Mouse (Mus musculus): ENCODE data around the gene Ngly1. TPM values are rescaled to one million over a fixed set of nuclear protein-coding genes. Genes with fewer than 3 reads are reported as not detected.
A peak's percentile ranks its signal among the peaks of the same experiment; 100 is the strongest.

Ngly1 gene
- polyA plus RNA-seq, 1 experiment = 21.4 TPM

- H3K4me1 ChIP-seq (ENCODE audit: control insufficient read depth, insufficient read depth, low read length) = peaks cover 5% of the 10 kb centered on the region; the same call in 1 of the 2 replicates
- H3K4me3 ChIP-seq (replicated peaks; ENCODE audit: insufficient read depth, low read depth, low read length) = no peak overlapping the region
- TF ChIP-seq POLR2A (IDR thresholded peaks at IDR 0.05; ENCODE audit: borderline replicate concordance, insufficient read depth, low read length) (no peak), CTCF (IDR thresholded peaks at IDR 0.05; ENCODE audit: borderline replicate concordance, insufficient read depth, low read depth, low read length) (no peak)
- no peak overlapping the region for H3K27ac ChIP-seq (ENCODE audit: insufficient read depth, low read length)
- H3K27me3 ChIP-seq (ENCODE audit: control insufficient read depth, insufficient read depth, low read length) = no peaks in the 10 kb centered on the region
- no peak for DNase-seq
Measured at GRCm38 (mm10) chr14:16230581-16230980, 18.5 kb upstream of the Ngly1 start.

- no peak for DNase-seq
- H3K4me1 ChIP-seq (ENCODE audit: control insufficient read depth, insufficient read depth, low read length) = peaks cover 2% of the 10 kb centered on the region; the same call in 1 of the 2 replicates
- no peak overlapping the region for H3K4me3 ChIP-seq (replicated peaks; ENCODE audit: insufficient read depth, low read depth, low read length)
- WGBS = 29% methylated on average over 1 of the region's 1 CpGs
- H3K27me3 ChIP-seq (ENCODE audit: control insufficient read depth, insufficient read depth, low read length) = no peaks in the 10 kb centered on the region
- TF ChIP-seq POLR2A (IDR thresholded peaks at IDR 0.05; ENCODE audit: borderline replicate concordance, insufficient read depth, low read length) (no peak), CTCF (IDR thresholded peaks at IDR 0.05; ENCODE audit: borderline replicate concordance, insufficient read depth, low read depth, low read length) (no peak)
- no peak overlapping the region for H3K27ac ChIP-seq (ENCODE audit: insufficient read depth, low read length)
Measured at GRCm38 (mm10) chr14:16233515-16233914, 15.6 kb upstream of the Ngly1 start.

- 70% methylated on average over 3 of the region's 3 CpGs for WGBS
- no peak for DNase-seq
- H3K4me3 ChIP-seq (replicated peaks; ENCODE audit: insufficient read depth, low read depth, low read length) = no peak overlapping the region
- H3K27me3 ChIP-seq (ENCODE audit: control insufficient read depth, insufficient read depth, low read length) = no peaks in the 10 kb centered on the region
- no peaks in the 10 kb centered on the region for H3K4me1 ChIP-seq (ENCODE audit: control insufficient read depth, insufficient read depth, low read length)
- TF ChIP-seq POLR2A (IDR thresholded peaks at IDR 0.05; ENCODE audit: borderline replicate concordance, insufficient read depth, low read length) (no peak), CTCF (IDR thresholded peaks at IDR 0.05; ENCODE audit: borderline replicate concordance, insufficient read depth, low read depth, low read length) (no peak)
- H3K27ac ChIP-seq (ENCODE audit: insufficient read depth, low read length) = no peak overlapping the region
Measured at GRCm38 (mm10) chr14:16236466-16236865, 12.6 kb upstream of the Ngly1 start.

GRCm38 (mm10) chr14:16242193-16242815, 6.8 kb upstream of the Ngly1 start:
- WGBS = 74% methylated on average over 10 of the region's 10 CpGs
- Histone ChIP-seq H3K4me3 (replicated peaks; ENCODE audit: insufficient read depth, low read depth, low read length) (peak overlapping the region; percentile 84), H3K27ac (ENCODE audit: insufficient read depth, low read length) (no peak overlapping the region), H3K4me1 (ENCODE audit: control insufficient read depth, insufficient read depth, low read length) (peaks cover 13% of the 10 kb centered on the region), H3K27me3 (ENCODE audit: control insufficient read depth, insufficient read depth, low read length) (no peaks in the 10 kb centered on the region)
- DNase-seq = peak; percentile 29 to 31
- TF ChIP-seq POLR2A (IDR thresholded peaks at IDR 0.05; ENCODE audit: borderline replicate concordance, insufficient read depth, low read length) (no peak), CTCF (IDR thresholded peaks at IDR 0.05; ENCODE audit: borderline replicate concordance, insufficient read depth, low read depth, low read length) (no peak)

GRCm38 (mm10) chr14:16242947-16243602, 6.0 kb upstream of the Ngly1 start:
- Histone ChIP-seq H3K27ac (ENCODE audit: insufficient read depth, low read length) (peak overlapping the region; percentile 89), H3K27me3 (ENCODE audit: control insufficient read depth, insufficient read depth, low read length) (no peaks in the 10 kb centered on the region), H3K4me1 (ENCODE audit: control insufficient read depth, insufficient read depth, low read length) (peaks cover 13% of the 10 kb centered on the region), H3K4me3 (replicated peaks; ENCODE audit: insufficient read depth, low read depth, low read length) (peak overlapping the region; percentile 84)
- TF ChIP-seq CTCF (IDR thresholded peaks at IDR 0.05; ENCODE audit: borderline replicate concordance, insufficient read depth, low read depth, low read length) = no peak
- peak; percentile 75; the same call in 1 of the 2 replicates for TF ChIP-seq POLR2A (IDR thresholded peaks at IDR 0.05; ENCODE audit: borderline replicate concordance, insufficient read depth, low read length)
- DNase-seq = peak; percentile 93 to 94
- WGBS = under 1% methylated on average over 34 of the region's 34 CpGs

- peak in 1 of 2 experiments; percentile 27 for DNase-seq
- TF ChIP-seq POLR2A (IDR thresholded peaks at IDR 0.05; ENCODE audit: borderline replicate concordance, insufficient read depth, low read length) (no peak), CTCF (IDR thresholded peaks at IDR 0.05; ENCODE audit: borderline replicate concordance, insufficient read depth, low read depth, low read length) (no peak)
- Histone ChIP-seq H3K4me3 (replicated peaks; ENCODE audit: insufficient read depth, low read depth, low read length) (peak overlapping the region; percentile 84), H3K4me1 (ENCODE audit: control insufficient read depth, insufficient read depth, low read length) (peaks cover 13% of the 10 kb centered on the region), H3K27me3 (ENCODE audit: control insufficient read depth, insufficient read depth, low read length) (no peaks in the 10 kb centered on the region), H3K27ac (ENCODE audit: insufficient read depth, low read length) (peak overlapping the region; percentile 89)
- WGBS = 19% methylated on average over 10 of the region's 10 CpGs
Measured at GRCm38 (mm10) chr14:16243603-16244209, 5.4 kb upstream of the Ngly1 start.

GRCm38 (mm10) chr14:16244370-16244769, 4.7 kb upstream of the Ngly1 start:
- no peak for TF ChIP-seq POLR2A (IDR thresholded peaks at IDR 0.05; ENCODE audit: borderline replicate concordance, insufficient read depth, low read length)
- no peak for TF ChIP-seq CTCF (IDR thresholded peaks at IDR 0.05; ENCODE audit: borderline replicate concordance, insufficient read depth, low read depth, low read length)
- peaks cover 13% of the 10 kb centered on the region for H3K4me1 ChIP-seq (ENCODE audit: control insufficient read depth, insufficient read depth, low read length)
- no peak overlapping the region for H3K27ac ChIP-seq (ENCODE audit: insufficient read depth, low read length)
- H3K4me3 ChIP-seq (replicated peaks; ENCODE audit: insufficient read depth, low read depth, low read length) = no peak overlapping the region
- DNase-seq = no peak
- WGBS = 71% methylated on average over 2 of the region's 2 CpGs
- no peaks in the 10 kb centered on the region for H3K27me3 ChIP-seq (ENCODE audit: control insufficient read depth, insufficient read depth, low read length)
